Mouse (Mus musculus): Measurements from ENCODE around the gene Slc22a13. TPM values are rescaled to one million over a fixed set of nuclear protein-coding genes. Genes with fewer than 3 reads are reported as not detected.

The Slc22a13 gene
- polyA plus RNA-seq, 1 experiment from 2014 or later: not detected

Other genes starting within 250 kb of the Slc22a13 start
- gene Vill, start 156.3 kb downstream of the Slc22a13 start, polyA plus RNA-seq (2014; fragmentation: Nextera tagmentation; extraction: Ambion mirVana): 20.0 and 22.7 TPM in 2 replicates
- gene Plcd1, start 115.6 kb downstream of the Slc22a13 start, polyA plus RNA-seq (2014; fragmentation: Nextera tagmentation; extraction: Ambion mirVana): 4.9 and 5.5 TPM in 2 replicates
- 0.14 and 0.34 TPM in 2 replicates for gene Dlec1, start 106.6 kb downstream of the Slc22a13 start, polyA plus RNA-seq (2014; fragmentation: Nextera tagmentation; extraction: Ambion mirVana)
- gene Acaa1b, start 52.0 kb downstream of the Slc22a13 start, polyA plus RNA-seq (2014; fragmentation: Nextera tagmentation; extraction: Ambion mirVana): 0.34 and 0.63 TPM in 2 replicates
- gene Gm47289, start 49.9 kb downstream of the Slc22a13 start, polyA plus RNA-seq (2014; fragmentation: Nextera tagmentation; extraction: Ambion mirVana): not detected in 2 replicates
- 14.2 TPM in 2 replicates for gene Oxsr1, start 113.3 kb upstream of the Slc22a13 start, polyA plus RNA-seq (2014; fragmentation: Nextera tagmentation; extraction: Ambion mirVana)
- 58.8 and 61.2 TPM in 2 replicates for gene Acaa1a, start 130.6 kb upstream of the Slc22a13 start, polyA plus RNA-seq (2014; fragmentation: Nextera tagmentation; extraction: Ambion mirVana)
- 28.6 and 30.6 TPM in 2 replicates for gene Myd88, start 132.3 kb upstream of the Slc22a13 start, polyA plus RNA-seq (2014; fragmentation: Nextera tagmentation; extraction: Ambion mirVana)
- 9.5 and 11.0 TPM in 2 replicates for gene Xylb, start 148.3 kb upstream of the Slc22a13 start, polyA plus RNA-seq (2014; fragmentation: Nextera tagmentation; extraction: Ambion mirVana)
- gene Slc22a14, start 156.5 kb upstream of the Slc22a13 start, polyA plus RNA-seq (2014; fragmentation: Nextera tagmentation; extraction: Ambion mirVana): not detected in 2 replicates
- gene Acvr2b, start 193.0 kb upstream of the Slc22a13 start, polyA plus RNA-seq (2014; fragmentation: Nextera tagmentation; extraction: Ambion mirVana): 15.8 and 16.4 TPM in 2 replicates
- gene Exog, start 235.8 kb upstream of the Slc22a13 start, polyA plus RNA-seq (2014; fragmentation: Nextera tagmentation; extraction: Ambion mirVana): 18.7 and 22.5 TPM in 2 replicates

All from liver, embryonic 11.5 days (tissue).